Mouse (Mus musculus) lung, adult 2 months (tissue): Measurements from ENCODE around the gene Tcf7l2.

ENCODE experiments used
- CTCF ChIP-seq: fragments of 200-500 bp; IDR thresholded peaks from 2 replicates; pipeline ENCODE4 v1.5.1; 2011; ENCODE audit warnings: mild to moderate bottlenecking, low read length, control low read depth; ENCODE audit not compliant: insufficient read depth
- POLR2A ChIP-seq: fragments of 200-500 bp; IDR thresholded peaks from 2 replicates; pipeline ENCODE4 v1.6.1; 2011; ENCODE audit warnings: low read depth, mild to moderate bottlenecking, control low read depth, low read length, borderline replicate concordance; ENCODE audit errors: extremely low read depth

DNA sequence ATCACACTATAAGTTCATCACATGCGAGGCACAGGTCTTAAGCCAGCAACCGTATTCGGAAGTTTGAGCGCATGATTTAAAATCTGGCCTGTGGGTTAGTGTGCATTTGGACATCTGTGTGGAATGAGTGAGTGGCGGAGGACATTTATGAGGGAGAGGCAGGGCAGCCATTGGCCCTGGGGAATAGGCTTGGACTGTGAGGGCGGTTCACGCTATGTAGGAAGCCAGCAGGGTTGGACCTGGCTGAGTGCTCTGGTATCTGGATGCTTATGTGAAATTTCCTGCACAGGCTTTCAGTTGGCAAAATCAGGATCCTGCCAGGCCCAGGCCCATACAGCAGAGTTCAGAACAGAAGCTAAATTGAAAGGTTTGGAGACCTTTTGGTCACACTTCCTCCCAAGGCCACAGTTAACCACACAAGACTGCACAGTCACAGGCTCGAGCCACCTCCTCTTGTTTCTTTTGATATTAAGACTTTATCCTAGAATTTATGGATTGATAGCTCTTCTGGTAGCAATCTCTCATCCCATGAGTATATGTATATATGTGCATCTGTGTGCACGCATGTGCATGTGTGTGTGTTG lies 89.4 kb downstream of the Tcf7l2 start:
- TF ChIP-seq POLR2A (no peak), CTCF (no peak)
